Mouse (Mus musculus): ENCODE measurements around the gene Kcnk1.

The Kcnk1 gene

DNA sequence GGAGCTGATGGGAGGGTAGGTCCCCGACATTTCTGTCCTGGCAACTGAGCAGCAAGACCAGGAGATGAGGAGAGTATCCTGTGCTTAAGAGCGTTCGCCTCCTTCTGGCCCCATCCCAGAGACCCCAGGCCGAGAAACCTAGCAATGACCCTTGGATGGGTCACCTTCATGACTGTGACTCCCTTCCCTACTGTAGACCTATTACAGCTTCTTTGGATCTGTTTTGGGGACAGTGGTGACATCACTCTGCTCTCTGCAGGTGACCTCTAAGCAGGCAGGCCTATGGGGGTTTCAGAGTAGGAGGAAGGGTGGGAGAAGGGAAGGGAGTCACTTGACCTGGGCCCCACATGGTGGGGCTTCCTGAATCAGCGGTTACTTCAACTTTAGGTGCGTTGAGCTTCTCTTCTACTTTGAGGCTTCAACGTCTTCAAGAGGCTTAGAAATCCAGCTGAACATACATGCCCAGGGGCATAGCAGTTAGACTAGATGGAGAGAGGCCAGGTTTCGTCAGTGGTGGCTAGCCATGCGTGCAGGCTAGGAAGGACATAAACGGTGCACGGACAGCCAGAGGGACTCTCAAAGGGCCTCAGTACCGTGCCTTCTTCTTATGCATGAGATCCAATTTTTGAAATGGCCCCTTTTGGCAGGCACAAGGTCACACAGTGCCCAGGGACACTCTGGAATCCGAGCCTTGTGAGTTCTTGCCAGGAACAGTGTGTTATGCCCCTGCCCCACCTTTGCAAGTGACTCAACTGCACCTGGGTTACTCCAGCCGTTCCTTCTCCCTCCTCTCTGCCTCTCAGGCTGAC lies 1.3 kb downstream of the Kcnk1 start:
- DNase-seq (ENCODE audit: low spot score), result no peak

DNA sequence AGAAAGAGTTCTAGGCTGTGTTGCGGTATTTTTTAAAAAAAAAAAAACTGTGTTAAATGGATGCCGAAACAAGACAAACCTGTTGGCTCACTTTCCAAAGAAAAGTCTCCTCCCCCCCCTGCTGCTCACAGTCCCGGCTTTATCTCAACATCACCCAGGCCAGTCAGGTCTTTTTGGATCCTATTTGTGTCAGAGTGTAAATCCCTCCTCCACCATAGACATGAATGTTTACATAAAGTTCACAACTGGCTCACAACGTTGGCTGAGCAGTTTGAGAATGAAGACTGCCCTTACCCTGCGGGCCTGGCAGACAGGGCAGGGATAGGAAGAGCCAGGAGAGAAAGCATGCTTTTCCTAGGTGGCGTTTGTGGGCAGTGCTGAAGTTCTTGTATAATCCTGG lies 2.0 kb downstream of the Kcnk1 start:
- no peak for DNase-seq (ENCODE audit: low spot score)

DNA sequence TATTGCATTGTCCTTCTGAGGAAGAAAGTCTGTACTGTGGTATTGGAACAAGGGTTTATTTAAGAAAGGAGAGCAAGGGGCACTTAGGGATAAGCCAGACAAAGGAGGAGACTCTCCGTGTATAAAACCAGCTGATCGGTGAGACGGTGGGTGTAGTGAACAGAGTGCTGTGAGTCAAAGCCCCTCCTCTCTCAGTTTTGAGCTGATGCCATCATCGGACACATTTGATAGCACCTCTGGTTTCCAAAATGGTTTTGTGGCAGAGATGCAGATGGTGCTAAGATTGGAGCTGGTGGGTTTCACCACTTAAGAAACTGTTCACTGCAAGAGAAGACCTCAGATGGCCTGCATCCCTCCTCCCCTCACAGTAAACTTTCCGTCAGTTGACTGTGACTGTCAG lies 2.6 kb downstream of the Kcnk1 start:
- DNase-seq (ENCODE audit: low spot score), result no peak

DNA sequence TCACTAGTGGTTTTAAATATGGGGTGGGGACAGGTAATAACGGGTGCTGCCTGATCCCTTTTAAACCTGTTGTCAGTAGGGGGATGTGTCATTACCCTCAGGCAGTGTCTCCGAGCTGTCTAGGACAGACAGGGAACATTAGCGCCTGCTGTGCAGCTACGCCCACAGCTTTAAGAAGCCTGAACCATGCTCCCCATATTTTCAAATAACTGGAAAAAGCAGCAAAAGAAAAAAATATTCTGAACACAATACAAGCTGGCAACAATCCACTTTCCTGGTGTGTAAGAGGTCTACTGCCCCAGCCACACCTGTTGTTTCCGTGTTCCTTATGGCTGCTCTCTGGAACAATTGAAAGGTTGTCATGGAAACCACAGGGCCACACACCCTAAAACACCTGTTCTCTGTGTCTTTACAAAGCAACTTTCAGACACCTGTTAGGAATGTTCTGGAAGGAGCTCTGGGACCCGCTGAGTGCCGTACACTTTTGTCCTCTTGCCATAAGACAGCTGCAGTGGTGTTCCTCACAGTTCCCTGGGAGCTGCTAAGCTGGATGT lies 4.9 kb downstream of the Kcnk1 start:
- DNase-seq (ENCODE audit: low spot score), result no peak

DNA sequence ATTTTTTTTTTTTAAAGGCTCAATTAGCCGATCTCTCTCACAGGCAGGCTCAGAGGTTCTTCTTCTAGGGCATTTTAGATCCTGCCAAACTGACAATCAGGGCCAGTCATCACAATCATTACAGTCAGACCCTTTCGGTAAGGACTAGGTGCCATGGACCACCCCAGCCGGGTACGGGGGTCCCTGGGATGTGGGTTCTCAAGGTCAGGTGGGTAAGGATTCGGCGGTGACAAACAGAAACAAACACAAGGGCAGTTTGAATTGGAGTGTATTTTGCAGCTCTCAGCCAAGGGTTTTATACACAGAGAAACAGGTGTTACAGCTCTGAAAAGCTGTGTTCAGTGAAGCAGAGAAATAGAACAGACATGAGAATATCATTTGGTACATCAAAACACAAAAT lies 8.6 kb downstream of the Kcnk1 start:
- no peak for DNase-seq (ENCODE audit: low spot score)

DNA sequence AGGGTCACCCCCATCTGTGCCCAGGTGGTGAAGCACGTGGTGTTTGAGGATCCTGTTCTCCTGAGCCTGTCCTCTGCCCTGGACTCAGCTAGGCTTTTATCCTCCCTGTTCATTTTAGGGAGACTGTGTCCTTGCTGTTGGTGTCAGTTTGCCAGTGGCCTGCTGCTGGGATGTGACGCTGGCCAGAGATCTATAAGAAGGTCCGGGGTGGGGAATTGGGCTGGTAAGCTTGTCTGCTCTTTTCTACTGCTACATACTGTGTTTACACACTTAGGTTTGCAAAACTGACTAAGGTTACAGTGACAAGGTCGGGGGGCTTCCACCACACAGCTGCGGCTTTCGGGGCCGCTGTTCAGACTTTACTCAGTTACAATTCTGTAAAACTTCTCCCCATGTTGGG lies 10.0 kb downstream of the Kcnk1 start:
- no peak for DNase-seq (ENCODE audit: low spot score)

DNA sequence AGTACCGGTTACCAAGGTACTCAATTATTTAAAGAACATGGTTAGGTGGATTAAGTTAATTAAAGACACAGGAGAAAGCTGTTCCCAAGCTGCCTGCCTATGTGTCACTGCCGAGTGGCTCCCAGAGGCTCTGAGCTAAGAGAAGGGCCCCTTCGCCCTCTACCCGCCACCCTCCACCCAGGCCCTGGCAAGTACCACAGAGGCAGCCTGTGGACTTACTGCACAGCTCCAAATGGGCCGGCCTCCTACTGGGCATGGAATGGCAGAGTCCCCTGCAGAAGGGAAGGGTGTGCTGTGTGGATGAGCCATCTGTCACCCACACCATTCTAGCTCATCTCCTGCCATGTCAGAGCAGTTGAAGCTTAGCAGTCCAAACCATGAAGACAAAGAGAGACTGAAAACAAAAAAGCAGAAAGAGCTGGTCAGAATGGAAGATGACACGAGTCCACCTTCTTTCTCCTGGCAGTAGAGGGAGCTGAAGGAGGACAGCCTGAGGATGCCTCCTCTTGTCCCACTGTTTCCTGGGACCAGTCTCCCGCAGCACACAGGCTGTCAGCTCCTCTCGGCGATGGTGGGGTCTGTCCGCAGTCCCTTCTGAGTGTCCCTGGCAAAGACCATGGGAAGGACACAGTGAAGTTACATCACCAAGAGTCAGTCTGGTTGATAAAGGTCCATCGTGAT lies 11.5 kb downstream of the Kcnk1 start:
- DNase-seq (ENCODE audit: low spot score), result no peak

DNA sequence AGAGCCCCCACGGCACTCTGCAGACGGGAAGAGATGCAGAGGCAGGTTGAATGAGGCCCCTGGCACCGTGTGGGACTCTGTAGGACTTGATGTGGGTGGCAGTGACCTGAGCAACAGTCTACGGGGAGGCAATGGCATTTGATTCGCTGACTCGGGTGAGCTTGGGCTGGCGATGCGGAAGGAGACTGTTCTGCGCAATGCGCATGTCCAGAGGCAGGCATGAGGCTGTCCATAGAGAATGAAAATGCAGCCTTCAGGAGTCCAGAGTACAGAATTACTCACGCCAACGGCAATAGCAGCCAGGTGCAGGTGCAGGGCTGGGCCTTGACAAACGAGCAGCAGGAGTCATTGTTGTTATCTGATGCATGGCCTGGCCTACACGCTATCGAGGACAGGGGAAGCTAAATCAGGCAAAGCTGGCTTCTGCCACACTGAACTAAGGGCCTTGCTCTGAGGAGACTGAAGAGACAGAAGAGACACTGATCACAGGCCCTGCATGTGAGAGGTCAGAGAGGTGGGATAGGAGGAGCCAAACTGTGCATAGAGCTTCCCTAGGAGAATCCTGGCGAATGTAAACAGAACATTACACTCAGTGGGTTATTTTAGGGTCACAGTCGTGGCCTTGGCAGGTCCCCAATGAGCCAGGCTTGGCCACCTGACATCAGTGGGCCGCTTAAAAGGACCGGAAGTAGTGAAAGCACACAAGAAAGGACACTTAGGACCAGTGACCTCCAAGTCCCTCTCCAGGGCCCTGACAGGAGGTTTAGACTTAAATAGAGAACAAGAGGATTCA lies 12.8 kb downstream of the Kcnk1 start:
- DNase-seq (ENCODE audit: low spot score), result no peak

DNA sequence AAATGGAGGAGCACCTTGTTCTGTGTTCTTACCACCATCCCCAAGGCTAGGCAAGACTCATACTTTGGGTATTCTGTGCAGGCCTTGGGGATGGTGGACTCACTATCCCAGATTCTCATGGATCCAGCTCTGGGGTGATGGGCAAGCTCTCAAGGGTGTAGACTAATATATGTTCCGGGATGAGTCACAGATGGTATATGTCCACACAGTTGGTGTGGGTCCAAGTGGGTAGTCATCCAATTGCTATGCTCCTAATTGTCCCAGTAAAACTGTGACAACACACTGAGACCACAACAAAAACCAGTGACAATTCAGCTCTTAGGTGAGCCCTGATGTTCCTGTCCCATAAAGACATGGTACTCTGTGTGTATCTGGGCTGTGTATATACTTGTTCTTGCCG lies 14.0 kb downstream of the Kcnk1 start:
- no peak for DNase-seq (ENCODE audit: low spot score)

DNA sequence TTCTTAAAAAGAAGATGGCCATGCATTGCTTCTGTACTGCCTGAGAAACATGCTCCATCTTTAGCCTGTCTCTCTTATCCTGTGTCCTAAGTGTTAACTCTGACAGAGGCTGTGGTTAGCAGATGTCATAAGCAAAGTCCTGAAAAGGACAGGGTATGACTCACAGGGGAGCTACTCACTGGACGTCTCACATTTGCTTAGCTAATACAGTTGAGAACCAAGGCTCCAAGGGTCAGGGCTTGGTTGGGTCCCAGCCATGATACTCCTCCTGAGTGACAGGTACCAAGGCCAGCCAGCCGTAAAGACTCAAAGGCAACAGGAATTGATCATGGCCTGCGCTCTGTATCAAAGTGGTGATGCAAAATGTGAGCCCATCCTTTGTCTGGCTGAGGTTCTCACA lies 15.9 kb downstream of the Kcnk1 start:
- no peak for DNase-seq (ENCODE audit: low spot score)

DNA sequence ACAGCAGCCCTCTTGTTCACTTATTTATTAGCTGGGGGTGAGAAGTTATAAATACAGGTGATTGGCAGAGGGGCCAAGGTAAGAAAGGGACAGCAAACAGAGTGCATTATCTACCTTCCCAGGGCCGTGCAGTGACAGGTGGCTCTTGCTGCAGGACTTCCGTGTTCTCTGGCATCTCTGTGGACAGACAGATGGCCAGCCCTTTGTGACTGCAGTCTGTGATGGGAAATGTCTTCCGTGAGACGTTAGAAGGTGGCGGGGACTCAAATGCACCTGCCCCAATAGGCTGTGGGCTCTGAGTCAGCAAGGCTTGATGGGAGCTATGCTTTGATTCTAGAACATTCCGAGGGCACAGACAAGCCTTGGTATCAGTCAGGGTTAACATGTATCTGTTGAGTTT lies 17.4 kb downstream of the Kcnk1 start:
- no peak for DNase-seq (ENCODE audit: low spot score)

DNA sequence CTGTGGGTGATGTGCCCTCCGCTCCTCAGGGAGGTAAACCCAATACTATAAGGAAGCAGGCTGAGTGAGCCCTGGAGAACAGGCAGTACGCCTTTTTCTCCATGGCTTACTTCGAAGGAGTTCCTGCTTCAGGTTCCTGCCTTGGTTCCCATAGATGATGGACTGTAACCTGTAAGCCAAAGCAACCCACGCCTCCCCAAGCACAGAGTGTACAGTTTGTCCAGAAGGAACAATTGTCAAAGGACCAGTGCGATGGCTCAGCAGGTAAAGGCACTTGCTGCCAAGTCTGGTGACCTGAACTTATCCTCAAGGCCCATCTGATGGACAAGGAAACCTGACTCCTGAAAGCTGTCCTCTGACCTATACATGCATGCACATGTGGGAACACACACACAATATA lies 18.7 kb downstream of the Kcnk1 start:
- DNase-seq (ENCODE audit: low spot score), result no peak

DNA sequence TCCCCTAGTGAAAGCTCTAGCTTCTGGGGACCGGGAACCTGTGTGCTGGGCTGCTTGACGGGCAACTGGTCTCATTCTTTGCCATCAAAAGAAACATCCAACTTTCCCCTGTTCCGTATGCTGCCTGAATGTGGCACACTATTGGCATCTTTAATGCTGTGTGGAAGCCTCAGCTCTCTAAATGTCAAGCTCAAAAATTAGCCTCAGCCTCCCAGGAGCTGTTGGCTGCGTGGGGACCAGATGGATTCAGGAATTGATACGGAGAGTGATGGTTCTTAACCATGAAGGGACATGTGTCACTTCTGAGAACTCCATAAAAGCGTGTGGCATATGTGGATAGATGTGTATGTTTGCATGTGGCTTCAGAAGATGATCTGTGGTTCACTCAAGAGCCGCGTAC lies 27.0 kb downstream of the Kcnk1 start:
- DNase-seq (ENCODE audit: low spot score), result no peak

DNA sequence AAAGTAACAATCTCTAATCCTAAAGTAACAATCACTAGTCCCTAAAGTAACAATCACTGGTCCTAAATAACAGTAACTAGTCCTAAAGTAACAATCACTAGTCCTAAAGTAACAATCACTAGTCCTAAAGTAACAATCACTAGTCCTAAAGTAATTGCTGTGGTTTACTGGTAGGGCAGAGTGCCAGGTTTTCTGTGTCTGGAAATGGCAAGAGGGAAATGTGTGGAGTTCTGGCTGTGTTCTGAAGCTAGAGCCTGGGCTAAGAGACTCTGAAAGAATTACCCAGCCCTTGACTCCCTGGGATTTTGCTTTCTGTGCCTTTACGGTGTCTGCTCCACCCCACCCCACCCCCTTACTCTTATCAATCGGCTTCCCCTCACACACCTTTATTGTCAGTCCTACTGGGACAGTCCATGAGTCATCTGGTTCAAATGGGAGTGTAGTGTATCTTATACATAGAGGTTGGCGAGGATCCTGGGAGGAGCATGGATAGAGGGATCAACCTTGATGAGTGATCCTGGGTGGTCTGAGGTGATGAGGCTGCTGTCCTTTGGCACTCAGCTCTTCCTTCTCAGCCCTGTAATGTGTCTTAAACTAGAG lies 28.8 kb downstream of the Kcnk1 start:
- no peak for DNase-seq (ENCODE audit: low spot score)

DNA sequence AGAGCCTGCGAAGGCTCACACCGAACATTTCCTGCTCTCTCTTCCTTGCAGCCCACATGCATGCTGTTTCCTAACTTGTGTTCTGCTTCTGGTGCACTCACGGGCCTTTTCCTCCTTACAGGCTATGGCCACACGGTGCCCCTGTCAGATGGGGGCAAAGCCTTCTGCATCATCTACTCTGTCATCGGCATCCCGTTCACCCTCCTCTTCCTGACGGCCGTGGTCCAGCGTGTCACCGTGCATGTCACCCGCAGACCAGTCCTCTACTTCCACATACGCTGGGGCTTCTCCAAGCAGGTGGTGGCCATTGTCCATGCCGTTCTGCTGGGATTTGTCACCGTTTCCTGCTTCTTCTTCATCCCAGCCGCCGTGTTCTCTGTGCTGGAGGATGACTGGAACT lies 29.9 kb downstream of the Kcnk1 start:
- no peak for DNase-seq (ENCODE audit: low spot score)

DNA sequence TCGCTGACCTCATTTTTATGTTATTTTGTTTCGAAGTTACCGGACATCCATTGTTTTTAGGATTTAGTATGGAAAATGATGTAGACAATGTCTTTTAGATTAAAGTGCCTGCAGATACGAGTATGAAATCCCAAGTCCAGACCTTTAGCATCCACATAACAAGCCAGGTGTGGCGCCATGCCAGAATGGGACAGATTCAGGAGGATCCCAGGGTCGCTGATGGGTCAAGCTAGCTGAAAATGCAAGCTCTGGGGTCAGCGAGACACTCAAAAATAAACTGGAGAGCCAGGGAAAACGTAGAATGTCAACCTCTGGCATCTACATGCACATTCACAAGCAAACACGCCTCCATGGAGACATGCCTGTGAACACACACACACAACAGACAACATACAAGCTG lies 31.2 kb downstream of the Kcnk1 start:
- DNase-seq (ENCODE audit: low spot score), result no peak

DNA sequence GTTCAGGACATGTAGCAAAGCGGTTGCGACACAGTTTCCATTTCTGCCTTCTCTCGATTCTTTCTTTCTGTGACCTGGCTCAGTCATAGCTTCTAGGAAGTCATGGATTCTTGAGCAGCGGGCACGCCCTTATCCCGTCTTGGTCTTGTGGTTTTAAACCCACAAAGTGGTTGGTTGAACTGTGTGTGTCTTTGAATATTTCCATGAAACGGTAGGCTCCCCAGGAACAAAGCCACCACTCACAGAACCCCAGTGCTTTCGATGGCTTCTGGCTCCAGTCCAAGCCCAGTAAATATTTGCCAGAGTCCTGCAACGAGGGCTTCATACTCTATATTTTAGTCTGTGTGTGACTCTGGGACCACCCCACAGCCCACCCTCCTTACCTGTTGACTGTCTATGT lies 31.6 kb downstream of the Kcnk1 start:
- DNase-seq (ENCODE audit: low spot score), result no peak

DNA sequence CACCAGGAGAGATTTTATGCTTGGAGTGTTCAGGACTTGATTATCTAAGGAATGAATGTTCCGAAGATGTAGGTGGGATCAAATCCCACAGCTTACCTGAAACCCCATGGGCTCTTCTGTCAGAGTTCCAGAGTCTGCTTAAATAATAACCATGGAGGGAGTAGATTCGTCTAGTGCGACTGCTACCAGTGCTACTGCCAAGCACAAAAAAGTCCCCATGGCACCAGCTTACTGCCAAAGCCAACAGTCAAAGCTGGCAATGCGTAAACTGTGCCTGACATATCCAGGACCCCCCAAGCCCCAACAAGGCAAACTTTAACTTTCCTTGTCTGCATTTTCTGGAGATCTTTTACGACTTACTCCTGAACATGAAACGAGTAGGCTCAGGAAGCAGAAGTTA lies 32.5 kb downstream of the Kcnk1 start:
- DNase-seq (ENCODE audit: low spot score), result no peak

DNA sequence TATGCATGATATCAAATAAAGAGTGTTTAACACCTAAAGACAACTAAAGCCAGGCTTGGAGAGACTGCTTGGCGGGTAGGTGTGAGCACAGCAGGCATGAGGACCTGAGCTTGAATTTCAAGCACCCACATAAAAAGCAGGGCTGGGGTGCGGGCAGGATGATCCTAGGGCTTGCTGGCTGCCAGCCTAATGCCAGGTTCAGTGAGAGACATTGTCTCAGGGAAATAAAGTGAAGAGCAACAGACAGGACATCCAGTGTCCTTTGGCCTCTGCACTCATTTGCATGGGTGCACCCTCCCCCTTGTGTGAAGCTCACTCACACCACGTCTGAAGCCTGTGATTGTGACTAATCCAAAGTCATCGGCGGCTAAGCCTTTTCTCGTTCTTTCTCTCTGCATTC lies 34.0 kb downstream of the Kcnk1 start:
- DNase-seq (ENCODE audit: low spot score), result no peak

DNA sequence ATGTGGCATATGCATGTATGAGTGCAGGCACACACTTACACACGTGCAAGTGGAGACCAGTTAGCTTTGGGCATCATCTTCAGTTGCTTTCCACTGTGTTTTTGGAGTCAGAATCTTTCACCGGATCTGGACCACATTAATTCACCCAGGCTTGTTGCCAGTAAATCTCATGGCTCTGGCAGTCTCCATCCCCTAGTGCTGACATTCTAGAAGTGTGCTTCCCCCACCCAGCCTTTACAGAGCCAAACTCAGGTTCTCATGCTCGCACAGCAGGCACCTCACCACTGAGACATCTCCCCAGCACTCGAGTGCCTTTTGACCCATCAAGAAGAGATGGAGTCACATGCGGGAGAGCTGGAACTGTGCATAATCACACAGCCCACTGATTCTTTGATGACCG lies 37.8 kb downstream of the Kcnk1 start:
- no peak for DNase-seq (ENCODE audit: low spot score)

DNA sequence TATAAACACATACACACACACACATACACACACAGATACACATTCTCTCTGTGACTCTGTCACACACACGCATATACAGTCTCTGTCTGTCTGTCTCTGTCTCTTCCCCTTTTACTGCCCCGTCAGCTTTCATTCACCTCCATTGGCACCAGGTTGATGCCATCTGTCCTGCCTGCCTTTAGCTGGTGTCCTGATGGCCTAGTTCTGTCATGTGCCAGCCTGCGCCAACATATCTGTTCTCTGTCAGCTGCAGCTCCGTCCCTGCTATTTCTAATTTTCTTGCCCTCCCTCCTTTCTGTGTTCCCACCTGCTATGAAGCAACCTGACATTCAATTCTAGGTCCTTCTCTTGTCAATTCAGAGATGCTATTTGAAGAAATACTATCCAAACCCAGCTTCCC lies 40.1 kb downstream of the Kcnk1 start:
- no peak for DNase-seq (ENCODE audit: low spot score)

DNA sequence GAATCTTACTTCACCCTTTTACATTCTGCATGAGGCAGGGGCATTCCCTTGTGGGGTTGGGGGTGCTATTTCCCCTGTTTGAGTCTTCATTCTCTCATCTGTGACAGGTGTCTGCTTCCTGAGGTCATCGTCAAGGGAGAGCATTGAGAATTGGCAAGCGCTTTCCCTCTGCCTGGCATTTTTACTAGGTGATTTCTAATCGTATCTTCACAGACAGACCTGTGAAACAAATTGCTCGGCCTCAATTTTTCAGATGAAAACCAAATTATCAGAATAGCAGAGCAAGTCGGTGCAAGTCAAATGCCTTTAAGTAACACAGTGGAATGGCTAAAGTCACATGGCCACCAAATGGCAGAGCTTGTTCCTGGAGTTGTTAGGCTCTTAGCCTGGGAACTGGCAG lies 41.4 kb downstream of the Kcnk1 start:
- DNase-seq (ENCODE audit: low spot score), result no peak

Measured in ovary, postnatal 36 days (tissue).